Mouse (Mus musculus): ENCODE data around the gene Tra2a. TPM values are rescaled to one million over a fixed set of nuclear protein-coding genes. Genes with fewer than 3 reads are reported as not detected.

The Tra2a gene
- total and polyA plus RNA-seq, 3 experiments, result 55.4 to 120 (median 103) TPM

- in situ Hi-C loops (cut with MboI; ENCODE audit: low pct_ligation_motif_present, low pct_unique_long_range_greater_than_20kb, low sequenced_read_pairs), result loop anchor here (10.0 kb wide), 2 partner anchors 55 to 135 kb away; partner anchors contain the start of gene Stk31
- no peak overlapping the region for H3K9ac ChIP-seq (ENCODE audit: insufficient read depth, low read depth)
- H3K27me3 ChIP-seq (replicated peaks), result no peaks in the 10 kb centered on the region
- no peak overlapping the region for H3K4me3 ChIP-seq (replicated peaks in 1 of 3; ENCODE audit: low read depth in 2 of 3, low read length in 2 of 3, poor library complexity in 1 of 3)
- peaks cover 5 to 55% of the 10 kb centered on the region in 2 experiments; a peak in 3 of 4 replicates for H3K4me1 ChIP-seq (ENCODE audit: control insufficient read depth in 1 of 2, insufficient read depth in 2 of 2)
- H3K4me2 ChIP-seq (ENCODE audit: insufficient read depth, low read depth, poor library complexity, severe bottlenecking), result no peak overlapping the region
- H3K36me3 ChIP-seq (replicated peaks in 1 of 2; ENCODE audit: control insufficient read depth in 1 of 2, insufficient read depth in 1 of 2, low read length in 1 of 2), result peaks cover 0 to 14% of the 10 kb centered on the region in 2 experiments
- dilution Hi-C loops (cut with MboI; ENCODE audit: extremely low pct_ligation_motif_present, extremely low pct_unique_long_range_greater_than_20kb, low sequenced_read_pairs), result no loop called here
- DNase-seq (ENCODE audit: extremely low read depth), result no peak
- no peak overlapping the region for H3K27ac ChIP-seq (ENCODE audit: insufficient read depth, low read depth)
- no peaks in the 10 kb centered on the region for H3K9me3 ChIP-seq (replicated peaks; ENCODE audit: low read length)
- H3K79me2 ChIP-seq (replicated peaks; ENCODE audit: control insufficient read depth, extremely low read depth, insufficient read depth, poor library complexity, severe bottlenecking), result peaks cover 70% of the 10 kb centered on the region
- TF ChIP-seq SMC3 (IDR thresholded peaks at IDR 0.05; ENCODE audit: low read depth, low read length) (no peak), KAT2A (IDR thresholded peaks at IDR 0.05; ENCODE audit: insufficient replicate concordance, low read length) (no peak), MEF2A (IDR thresholded peaks at IDR 0.05; ENCODE audit: borderline replicate concordance, low read depth, low read length) (no peak), TBP (conservative IDR thresholded peaks at IDR 0.05; ENCODE audit: low read depth, low read length) (no peak), PAX5 (IDR thresholded peaks at IDR 0.05; ENCODE audit: low read length) (no peak), NELFE (IDR thresholded peaks at IDR 0.05; ENCODE audit: low read depth, low read length) (no peak), ZC3H11A (IDR thresholded peaks at IDR 0.05; ENCODE audit: low read depth, low read length) (no peak), USF1 (IDR thresholded peaks at IDR 0.05; ENCODE audit: low read depth, low read length) (no peak), CTCF (conservative IDR thresholded peaks at IDR 0.05 in 1 of 2, IDR thresholded peaks at IDR 0.05 in 1 of 2; ENCODE audit: low read depth in 2 of 2, low read length in 2 of 2) (no peak), UBTF (IDR thresholded peaks at IDR 0.05; ENCODE audit: low read depth, low read length) (no peak)
These were observed 4.1 kb downstream of the Tra2a start for GRCm38 (mm10) chr6:49259711-49260110.

GRCm38 (mm10) chr6:49257880-49258279 is 6.0 kb downstream of the Tra2a start:
- peaks cover 5 to 55% of the 10 kb centered on the region in 2 experiments; a peak in 3 of 4 replicates for H3K4me1 ChIP-seq (ENCODE audit: control insufficient read depth in 1 of 2, insufficient read depth in 2 of 2)
- H3K4me3 ChIP-seq (replicated peaks in 1 of 3; ENCODE audit: low read depth in 2 of 3, low read length in 2 of 3, poor library complexity in 1 of 3), result no peak overlapping the region
- no peak for DNase-seq (ENCODE audit: extremely low read depth)
- H3K9ac ChIP-seq (ENCODE audit: insufficient read depth, low read depth), result no peak overlapping the region
- dilution Hi-C loops (cut with MboI; ENCODE audit: extremely low pct_ligation_motif_present, extremely low pct_unique_long_range_greater_than_20kb, low sequenced_read_pairs) (no loop called here), in situ Hi-C loops (cut with MboI; ENCODE audit: low pct_ligation_motif_present, low pct_unique_long_range_greater_than_20kb, low sequenced_read_pairs) (loop anchor here (10.0 kb wide), 2 partner anchors 53 to 137 kb away; partner anchors contain the start of gene Stk31)
- no peaks in the 10 kb centered on the region for H3K27me3 ChIP-seq (replicated peaks)
- H3K27ac ChIP-seq (ENCODE audit: insufficient read depth, low read depth), result no peak overlapping the region
- peaks cover 76% of the 10 kb centered on the region for H3K79me2 ChIP-seq (replicated peaks; ENCODE audit: control insufficient read depth, extremely low read depth, insufficient read depth, poor library complexity, severe bottlenecking)
- H3K4me2 ChIP-seq (ENCODE audit: insufficient read depth, low read depth, poor library complexity, severe bottlenecking), result no peak overlapping the region
- no peaks in the 10 kb centered on the region for H3K9me3 ChIP-seq (replicated peaks; ENCODE audit: low read length)
- peaks cover 0 to 17% of the 10 kb centered on the region in 2 experiments for H3K36me3 ChIP-seq (replicated peaks in 1 of 2; ENCODE audit: control insufficient read depth in 1 of 2, insufficient read depth in 1 of 2, low read length in 1 of 2)
- no peak for TF ChIP-seq GABPA (IDR thresholded peaks at IDR 0.05; ENCODE audit: insufficient replicate concordance, low read depth, low read length)
- TF ChIP-seq ZNF384 (IDR thresholded peaks at IDR 0.05; ENCODE audit: low read depth, low read length), result no peak
- no peak for TF ChIP-seq MEF2A (IDR thresholded peaks at IDR 0.05; ENCODE audit: borderline replicate concordance, low read depth, low read length)
- TF ChIP-seq UBTF (IDR thresholded peaks at IDR 0.05; ENCODE audit: low read depth, low read length), result no peak
- TF ChIP-seq ETS1 (conservative IDR thresholded peaks at IDR 0.05; ENCODE audit: low read depth, low read length), result no peak
- TF ChIP-seq PAX5 (IDR thresholded peaks at IDR 0.05; ENCODE audit: low read length), result no peak
- no peak for TF ChIP-seq RAD21 (IDR thresholded peaks at IDR 0.05; ENCODE audit: low read depth, low read length)
- no peak for TF ChIP-seq MXI1 (IDR thresholded peaks at IDR 0.05; ENCODE audit: low read depth, low read length)
- no peak for TF ChIP-seq JUN (IDR thresholded peaks at IDR 0.05; ENCODE audit: insufficient read depth, low read depth, low read length)
- no peak for TF ChIP-seq IRF4 (IDR thresholded peaks at IDR 0.05; ENCODE audit: low read depth, low read length)
- no peak for TF ChIP-seq HCFC1 (IDR thresholded peaks at IDR 0.05; ENCODE audit: low read depth, low read length)
